Mouse (Mus musculus): ENCODE measurements around the gene Tnfsf10.

- no peak for TF ChIP-seq CTCF (IDR thresholded peaks at IDR 0.05; ENCODE audit: low read depth)
- TF ChIP-seq EP300 (IDR thresholded peaks at IDR 0.05; ENCODE audit: low read depth): no peak
Observed at GRCm38 (mm10) chr3:27351105-27351504, 34.3 kb downstream of the Tnfsf10 start.
